Mouse (Mus musculus) spleen, adult 10 weeks (tissue): ENCODE measurements around the gene Fes. TPM values are rescaled to one million over a fixed set of nuclear protein-coding genes. Genes with fewer than 3 reads are reported as not detected.

Experiments used
- polyA plus RNA-seq: library from polyadenylated mRNA; stranded (reverse); fragments of 350-450 nt; fragmentation: Illumina TruSeq; extraction: RNeasy Lipid Tissue Mini Kit (QIAGEN cat#74804); gene quantifications from one replicate; pipeline ENCODE4 v1.2.3, GENCODE M21; 2015; ENCODE audit warnings: low replicate concordance; ENCODE audit not compliant: insufficient read depth

The Fes gene
- polyA plus RNA-seq, result 16.4 TPM

GRCm38 (mm10) chr7:80387633-80388543, at the start of gene Fes:
TSS of gene Fes (minus strand) at chr7:80387946.

GRCm38 (mm10) chr7:80405188-80405695, 17.5 kb upstream of the Fes start, which contains the start of gene Furin:
TSS of gene Furin (minus strand) at chr7:80405436.

GRCm38 (mm10) chr7:80371041-80371751, 16.6 kb downstream of the Fes start, which contains the start of gene Man2a2:
TSS of gene Man2a2 (minus strand) at chr7:80371375.

GRCm38 (mm10) chr7:80342858-80343257, 44.9 kb downstream of the Fes start, which contains the start of gene Hddc3:
TSS of gene Hddc3 (plus strand) at chr7:80343104.

GRCm38 (mm10) chr7:80340793-80341192, 47.0 kb downstream of the Fes start, which contains the start of gene Unc45a:
TSS of gene Unc45a (minus strand) at chr7:80341005.

Other genes with a start within 250 kb of the Fes start
- 27.9 TPM for gene Sema4b, start 201.1 kb downstream of the Fes start, polyA plus RNA-seq
- gene Cib1, start 155.1 kb downstream of the Fes start, polyA plus RNA-seq, result 110 TPM
- gene Gdpgp1, start 155.1 kb downstream of the Fes start, polyA plus RNA-seq, result 3.4 TPM
- 0.23 TPM for gene Ttll13, start 141.6 kb downstream of the Fes start, polyA plus RNA-seq
- gene Ngrn, start 126.7 kb downstream of the Fes start, polyA plus RNA-seq, result 35.1 TPM
- 18.0 TPM for gene Vps33b, start 118.3 kb downstream of the Fes start, polyA plus RNA-seq
- 24.4 TPM for gene Prc1, start 93.5 kb downstream of the Fes start, polyA plus RNA-seq
- gene Rccd1, start 63.5 kb downstream of the Fes start, polyA plus RNA-seq, result 39.0 TPM
- gene Unc45a, start 46.9 kb downstream of the Fes start, polyA plus RNA-seq, result 16.0 TPM
- 21.5 TPM for gene Hddc3, start 44.8 kb downstream of the Fes start, polyA plus RNA-seq
- 42.3 TPM for gene Man2a2, start 16.6 kb downstream of the Fes start, polyA plus RNA-seq
- 10.5 TPM for gene Furin, start 17.5 kb upstream of the Fes start, polyA plus RNA-seq
- 13.8 TPM for gene Blm, start 147.2 kb upstream of the Fes start, polyA plus RNA-seq